Mouse (Mus musculus) midbrain, embryonic 15.5 days (tissue): Measurements from ENCODE around the gene Suz12. TPM values are rescaled to one million over a fixed set of nuclear protein-coding genes. Genes with fewer than 3 reads are reported as not detected.
"Not testable (repeated sequence)": the region's sequence is repeated elsewhere in the genome, so short reads cannot be mapped to it uniquely, and the experiment has no call there.

Experiments
- ATAC-seq: fragments of 200-750 bp; cut with Nextera tagmentation; replicated peaks from 2 replicates; pipeline ENCODE4 v1.8.0; 2017; ENCODE audit warnings: moderate TSS enrichment
- H3K27ac ChIP-seq: fragments of 300-500 bp; sonication (generic); 2 replicates; pipeline ENCODE4 v1.5.1; 2015; ENCODE audit warnings: mild to moderate bottlenecking, inconsistent platforms
- H3K27me3 ChIP-seq: fragments of 300-500 bp; sonication (generic); replicated peaks from 2 replicates; pipeline ENCODE4 v1.6.1; 2015; ENCODE audit warnings: inconsistent platforms
- H3K36me3 ChIP-seq: fragments of 300-500 bp; sonication (generic); replicated peaks from 2 replicates; pipeline ENCODE4 v1.6.1; 2015; ENCODE audit warnings: inconsistent platforms
- H3K4me1 ChIP-seq: fragments of 300-500 bp; sonication (generic); 2 replicates; pipeline ENCODE4 v1.6.1; 2015; ENCODE audit warnings: inconsistent platforms
- H3K4me2 ChIP-seq: fragments of 300-500 bp; sonication (generic); 2 replicates; pipeline ENCODE4 v1.6.1; 2015; ENCODE audit warnings: inconsistent platforms, mild to moderate bottlenecking, moderate library complexity
- H3K4me3 ChIP-seq: fragments of 300-500 bp; sonication (generic); 2 replicates; pipeline ENCODE4 v1.5.1; 2015; ENCODE audit warnings: mild to moderate bottlenecking, inconsistent platforms
- H3K9ac ChIP-seq: fragments of 300-500 bp; sonication (generic); 2 replicates; pipeline ENCODE4 v1.6.1; 2015; ENCODE audit warnings: mild to moderate bottlenecking, inconsistent platforms
- H3K9me3 ChIP-seq: fragments of 300-500 bp; sonication (generic); 2 replicates; pipeline ENCODE4 v1.6.1; 2016; ENCODE audit warnings: inconsistent platforms
- WGBS: fragments of 180-500 bp; shearing (Covaris S2); methylation state at CpG from one replicate; pipeline ENCODE4 v1.1.7; 2015; ENCODE audit warnings: mixed read lengths; 5-methylcytosine and 5-hydroxymethylcytosine counted together
- polyA plus RNA-seq: library from polyadenylated mRNA; unstranded; fragments of >200 nt; fragmentation: Nextera tagmentation; extraction: Ambion mirVana; gene quantifications from 2 replicates; pipeline ENCODE4 v1.2.1, GENCODE M21; 2015

The Suz12 gene
- polyA plus RNA-seq, 1 experiment from 2014 or later, result 13.8 TPM

DNA sequence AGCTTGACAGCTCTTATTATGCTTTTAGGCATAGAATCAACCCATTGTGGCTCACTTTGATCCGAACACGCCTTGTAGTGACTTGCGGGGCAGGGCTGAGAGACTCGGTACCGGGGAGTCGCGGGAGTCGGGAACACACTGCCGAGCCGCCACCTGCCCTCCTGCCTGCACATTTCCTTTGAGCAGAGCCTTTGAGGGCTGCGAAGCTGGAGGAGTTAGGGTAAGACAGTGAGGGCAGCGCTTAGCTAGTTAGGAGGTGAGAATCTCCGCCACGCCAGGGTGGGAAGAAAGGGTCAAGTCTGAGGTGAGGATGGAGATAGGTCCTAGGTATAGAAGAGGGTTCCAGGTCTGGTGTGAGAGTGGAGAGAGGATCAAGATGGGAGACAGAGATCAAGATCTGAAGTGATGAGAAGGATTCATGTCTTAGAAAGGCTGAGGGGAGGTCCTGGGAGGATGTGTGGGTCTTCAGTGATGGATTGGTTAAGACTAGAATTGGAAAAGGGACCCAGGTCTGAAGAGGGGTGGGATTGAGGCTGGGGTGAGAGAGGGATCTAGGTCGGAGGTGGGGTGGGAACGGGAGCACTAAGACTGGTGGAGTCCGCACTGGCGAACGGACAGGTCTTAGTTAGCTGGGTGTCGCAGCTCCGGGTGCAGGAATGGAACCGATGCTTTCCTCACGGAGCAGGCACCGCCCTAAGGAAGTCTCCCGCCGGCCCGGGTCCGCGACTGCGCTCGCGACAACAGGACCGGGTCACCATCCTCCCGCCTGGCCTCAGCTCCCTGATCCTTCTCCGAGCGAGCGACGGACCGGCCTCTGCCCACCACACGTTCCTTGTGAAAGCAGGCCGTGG lies 19.1 kb upstream of the Suz12 start:
- no peak for ATAC-seq
- H3K36me3 ChIP-seq, result no peaks in the 10 kb centered on the region
- 1% methylated on average over 40 of the region's 41 CpGs for WGBS

DNA sequence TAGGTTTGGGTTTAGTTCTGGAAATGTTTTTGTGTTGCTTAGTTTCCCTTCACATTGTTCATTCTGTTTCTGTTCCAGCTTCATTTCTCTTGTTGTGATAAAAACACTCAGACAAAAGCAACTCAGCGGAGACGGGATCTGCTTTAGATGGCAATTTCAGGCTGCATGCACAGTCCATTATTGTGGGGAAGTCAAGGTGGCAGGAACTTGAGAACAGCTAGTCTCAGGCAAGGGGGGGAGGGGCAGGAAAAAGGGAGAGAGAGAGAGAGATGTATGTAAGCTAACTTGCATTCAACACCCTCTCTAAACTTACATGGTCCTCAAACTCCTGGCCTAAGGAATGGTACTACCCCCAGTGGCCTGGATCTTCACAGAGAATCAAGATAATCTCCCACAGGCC lies 17.5 kb upstream of the Suz12 start:
- no peaks in the 10 kb centered on the region for H3K36me3 ChIP-seq
- no peak for ATAC-seq
- H3K9ac ChIP-seq, result no peak overlapping the region
- 52% methylated on average over 2 of the region's 2 CpGs for WGBS
- no peak overlapping the region for H3K4me2 ChIP-seq
- no peak overlapping the region for H3K27ac ChIP-seq
- no peak overlapping the region for H3K4me3 ChIP-seq
- H3K4me1 ChIP-seq, result peaks cover 17% of the 10 kb centered on the region
- H3K27me3 ChIP-seq, result no peaks in the 10 kb centered on the region
- no peaks in the 10 kb centered on the region for H3K9me3 ChIP-seq

More for the DNA sequence above, 19.1 kb upstream of the Suz12 start:
- H3K9me3 ChIP-seq, result no peaks in the 10 kb centered on the region
- H3K4me3 ChIP-seq, result peak overlapping the region; percentile 52
- H3K9ac ChIP-seq, result peak overlapping the region; percentile 66
- H3K27ac ChIP-seq, result no peak overlapping the region
- peak overlapping the region; percentile 85 for H3K4me2 ChIP-seq
- no peaks in the 10 kb centered on the region for H3K27me3 ChIP-seq
- peaks cover 17% of the 10 kb centered on the region for H3K4me1 ChIP-seq

DNA sequence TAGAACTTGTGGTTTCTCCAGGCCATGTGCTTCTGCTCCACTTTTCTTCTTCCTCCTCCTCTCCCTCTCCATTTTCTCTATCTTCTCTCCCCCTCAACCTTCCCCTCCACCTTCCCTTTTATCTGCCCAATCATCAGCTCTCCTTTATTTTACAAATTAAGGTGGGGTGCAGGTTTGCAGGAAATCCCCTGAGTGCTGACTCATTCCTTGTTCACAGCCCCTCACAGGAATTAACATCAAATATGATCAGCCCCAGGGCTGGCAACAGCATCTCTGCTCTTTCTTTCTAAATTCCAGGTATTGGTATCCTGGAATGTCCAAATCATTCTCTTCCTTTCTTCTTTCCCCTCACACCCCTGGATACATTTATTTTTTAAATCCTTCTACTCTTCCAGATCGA lies 16.7 kb upstream of the Suz12 start:
- no peak overlapping the region for H3K4me3 ChIP-seq
- H3K4me1 ChIP-seq, result peaks cover 17% of the 10 kb centered on the region
- no peak overlapping the region for H3K9ac ChIP-seq
- H3K4me2 ChIP-seq, result no peak overlapping the region
- no peak overlapping the region for H3K27ac ChIP-seq
- no peak for ATAC-seq
- H3K9me3 ChIP-seq, result no peaks in the 10 kb centered on the region
- H3K27me3 ChIP-seq, result no peaks in the 10 kb centered on the region
- 98% methylated on average over 1 of the region's 1 CpGs for WGBS
- no peaks in the 10 kb centered on the region for H3K36me3 ChIP-seq

GRCm38 (mm10) chr11:79976645-79977044 lies 16.3 kb upstream of the Suz12 start:
- WGBS, result 75% methylated on average over 6 of the region's 6 CpGs

GRCm38 (mm10) chr11:79977061-79977460 lies 15.8 kb upstream of the Suz12 start:
- not testable (repeated sequence) for H3K36me3 ChIP-seq, ATAC-seq, H3K9ac ChIP-seq, H3K9me3 ChIP-seq, H3K4me3 ChIP-seq, H3K27ac ChIP-seq, H3K27me3 ChIP-seq, H3K4me2 ChIP-seq
- H3K4me1 ChIP-seq, result peaks cover 17% of the 10 kb centered on the region
- 95% methylated on average over 14 of the region's 14 CpGs for WGBS

More at GRCm38 (mm10) chr11:79976645-79977044, 16.3 kb upstream of the Suz12 start:
- ATAC-seq, H3K27ac ChIP-seq, H3K9ac ChIP-seq, H3K9me3 ChIP-seq, H3K27me3 ChIP-seq, H3K4me3 ChIP-seq, H3K36me3 ChIP-seq, H3K4me2 ChIP-seq: not testable (repeated sequence)
- peaks cover 17% of the 10 kb centered on the region for H3K4me1 ChIP-seq

GRCm38 (mm10) chr11:79977747-79978146 lies 15.2 kb upstream of the Suz12 start:
- not testable (repeated sequence) for H3K4me3 ChIP-seq, H3K9me3 ChIP-seq, H3K27me3 ChIP-seq, H3K4me2 ChIP-seq, H3K9ac ChIP-seq, ATAC-seq, H3K27ac ChIP-seq, H3K36me3 ChIP-seq
- 91% methylated on average over 4 of the region's 4 CpGs for WGBS
- peaks cover 17% of the 10 kb centered on the region for H3K4me1 ChIP-seq

- no peaks in the 10 kb centered on the region for H3K36me3 ChIP-seq
- H3K9ac ChIP-seq, result no peak overlapping the region
- no peaks in the 10 kb centered on the region for H3K27me3 ChIP-seq
- H3K4me3 ChIP-seq, result no peak overlapping the region
- ATAC-seq, result no peak
- no peaks in the 10 kb centered on the region for H3K9me3 ChIP-seq
- 89% methylated on average over 4 of the region's 4 CpGs for WGBS
- no peaks in the 10 kb centered on the region for H3K4me1 ChIP-seq
- no peak overlapping the region for H3K4me2 ChIP-seq
- no peak overlapping the region for H3K27ac ChIP-seq
Measured at GRCm38 (mm10) chr11:79986886-79987285, 6.0 kb upstream of the Suz12 start.

- Histone ChIP-seq H3K9ac (no peak overlapping the region), H3K9me3 (no peaks in the 10 kb centered on the region), H3K4me3 (no peak overlapping the region), H3K27ac (no peak overlapping the region), H3K4me1 (no peaks in the 10 kb centered on the region), H3K4me2 (no peak overlapping the region), H3K36me3 (no peaks in the 10 kb centered on the region), H3K27me3 (no peaks in the 10 kb centered on the region)
- WGBS, result 87% methylated on average over 3 of the region's 3 CpGs
- ATAC-seq, result no peak
Measured at GRCm38 (mm10) chr11:79987896-79988295, 5.0 kb upstream of the Suz12 start.

DNA sequence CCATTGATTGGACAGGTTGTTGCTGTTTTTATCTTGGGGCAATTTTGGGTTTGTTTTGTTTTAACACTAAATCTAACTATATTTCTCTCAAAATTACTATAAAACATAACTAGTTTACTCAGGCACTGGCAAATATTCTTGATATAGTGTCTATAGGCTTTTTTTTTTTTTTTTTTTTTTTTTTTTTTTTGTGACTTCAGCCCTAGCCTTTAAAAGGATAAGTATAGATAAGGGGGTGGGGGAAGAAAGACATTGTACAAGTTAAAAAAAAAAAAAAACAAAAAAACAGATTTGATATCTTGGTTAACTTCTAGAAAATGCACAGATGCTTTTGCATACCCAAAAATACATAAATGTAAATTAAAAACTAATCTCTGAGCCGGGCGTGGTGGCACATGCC lies 2.8 kb upstream of the Suz12 start:
- H3K27ac ChIP-seq, result no peak overlapping the region
- H3K4me1 ChIP-seq, result 0 out of 2 replicates have a peak, but pooled peaks cover 4% of the 10 kb centered on the region
- H3K27me3 ChIP-seq, result no peaks in the 10 kb centered on the region
- no peaks in the 10 kb centered on the region for H3K9me3 ChIP-seq
- 97% methylated on average over 2 of the region's 2 CpGs for WGBS
- H3K4me2 ChIP-seq, result no peak overlapping the region
- no peak overlapping the region for H3K9ac ChIP-seq
- no peak overlapping the region for H3K4me3 ChIP-seq
- no peaks in the 10 kb centered on the region for H3K36me3 ChIP-seq
- no peak for ATAC-seq

DNA sequence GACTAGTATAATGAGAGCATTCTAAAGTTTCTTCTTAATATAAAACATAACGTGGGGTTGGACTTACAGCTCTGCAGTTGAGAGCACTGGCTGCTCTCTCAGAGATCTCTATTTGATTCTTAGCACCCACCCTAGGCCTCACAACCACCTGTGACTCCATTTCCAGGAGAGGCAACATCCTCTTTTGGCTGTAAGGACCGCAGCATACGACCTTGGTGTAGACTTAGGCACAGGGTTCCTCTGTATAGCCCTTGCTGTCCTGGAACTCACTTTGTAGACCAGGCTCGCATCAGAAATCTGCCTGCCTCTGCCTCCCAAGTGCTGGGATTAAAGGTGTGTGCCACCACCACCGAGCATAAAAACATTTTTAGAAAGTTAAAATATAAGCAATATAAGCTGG lies 1.3 kb upstream of the Suz12 start:
- H3K27ac ChIP-seq, result no peak overlapping the region
- no peaks in the 10 kb centered on the region for H3K36me3 ChIP-seq
- no peak overlapping the region for H3K4me2 ChIP-seq
- H3K27me3 ChIP-seq, result no peaks in the 10 kb centered on the region
- 93% methylated on average over 5 of the region's 5 CpGs for WGBS
- H3K4me1 ChIP-seq, result 0 out of 2 replicates have a peak, but pooled peaks cover 5% of the 10 kb centered on the region
- ATAC-seq, result no peak
- H3K9me3 ChIP-seq, result no peaks in the 10 kb centered on the region
- H3K4me3 ChIP-seq, result no peak overlapping the region
- H3K9ac ChIP-seq, result no peak overlapping the region

- H3K4me3 ChIP-seq, result peak overlapping the region; percentile 94
- no peak for ATAC-seq
- H3K9ac ChIP-seq, result peak overlapping the region; percentile 57
- H3K27me3 ChIP-seq, result no peaks in the 10 kb centered on the region
- H3K36me3 ChIP-seq, result no peaks in the 10 kb centered on the region
- 0 out of 2 replicates have a peak, but pooled peaks cover 5% of the 10 kb centered on the region for H3K4me1 ChIP-seq
- WGBS, result 32% methylated on average over 21 of the region's 21 CpGs
- H3K4me2 ChIP-seq, result peak overlapping the region; percentile 90
- H3K27ac ChIP-seq, result peak overlapping the region; percentile 97
- H3K9me3 ChIP-seq, result no peaks in the 10 kb centered on the region
Measured at GRCm38 (mm10) chr11:79992035-79992591, 793 bp upstream of the Suz12 start.

GRCm38 (mm10) chr11:79993356-79994270 lies 707 bp downstream of the Suz12 start:
- peak overlapping the region; percentile 76 for H3K4me2 ChIP-seq
- no peaks in the 10 kb centered on the region for H3K36me3 ChIP-seq
- H3K27me3 ChIP-seq, result no peaks in the 10 kb centered on the region
- peak overlapping the region; percentile 97 for H3K27ac ChIP-seq
- no peaks in the 10 kb centered on the region for H3K9me3 ChIP-seq
- peak overlapping the region; percentile 94 for H3K4me3 ChIP-seq
- WGBS, result under 1% methylated on average over 53 of the region's 74 CpGs
- 0 out of 2 replicates have a peak, but pooled peaks cover 5% of the 10 kb centered on the region for H3K4me1 ChIP-seq
- peak overlapping the region; percentile 80 for H3K9ac ChIP-seq
- ATAC-seq, result peak; percentile 61
